Mouse (Mus musculus) myocyte (in vitro differentiated cells): ENCODE results near the gene 1700025G04Rik.

Source experiments
- CEBPB ChIP-seq: IDR thresholded peaks from 2 replicates; pipeline ENCODE4 v1.6.1; 2011; ENCODE audit warnings: mild to moderate bottlenecking, moderate library complexity; ENCODE audit not compliant: poor library complexity, insufficient read depth, severe bottlenecking
- E2F4 ChIP-seq: IDR thresholded peaks from one replicate; pipeline ENCODE4 v1.6.1; 2011; ENCODE audit warnings: mild to moderate bottlenecking, control low read depth, moderate library complexity; ENCODE audit not compliant: insufficient read depth
- MAX ChIP-seq: IDR thresholded peaks from one replicate; pipeline ENCODE4 v1.6.1; 2011; ENCODE audit warnings: low read depth, mild to moderate bottlenecking, control low read depth
- MYOD1 ChIP-seq, 3 experiments: IDR thresholded peaks; one replicate each; pipeline ENCODE4 v1.6.1; 2011; ENCODE audit warnings: control low read depth in 2 of 3, low read depth in 2 of 3, mild to moderate bottlenecking in 2 of 3, moderate library complexity in 1 of 3; ENCODE audit not compliant: insufficient read length in 2 of 3, control insufficient read depth in 1 of 3
- MYOG ChIP-seq, 3 experiments: IDR thresholded peaks; one replicate each; pipeline ENCODE4 v1.6.1; 2011; ENCODE audit warnings: control low read depth in 2 of 3, low read depth in 2 of 3, mild to moderate bottlenecking in 2 of 3; ENCODE audit not compliant: insufficient read length in 2 of 3, control insufficient read depth in 1 of 3, insufficient read depth in 1 of 3
- POLR2A ChIP-seq: IDR thresholded peaks from one replicate; pipeline ENCODE4 v1.6.1; 2011; ENCODE audit warnings: low read depth, mild to moderate bottlenecking, control low read depth, moderate library complexity; ENCODE audit not compliant: insufficient read length
- REST ChIP-seq: IDR thresholded peaks from one replicate; pipeline ENCODE4 v1.6.1; 2011; ENCODE audit warnings: mild to moderate bottlenecking, control low read depth, moderate library complexity; ENCODE audit not compliant: insufficient read depth, insufficient read length
- SRF ChIP-seq: IDR thresholded peaks from one replicate; pipeline ENCODE4 v1.6.1; 2011; ENCODE audit warnings: low read depth; ENCODE audit not compliant: control insufficient read depth, insufficient read length
- TCF12 ChIP-seq: IDR thresholded peaks from one replicate; pipeline ENCODE4 v1.6.1; 2011; ENCODE audit warnings: mild to moderate bottlenecking, control low read depth; ENCODE audit not compliant: poor library complexity, insufficient read depth, severe bottlenecking
- USF1 ChIP-seq: IDR thresholded peaks from one replicate; pipeline ENCODE4 v1.6.1; 2011; ENCODE audit warnings: low read depth, mild to moderate bottlenecking, control low read depth, moderate library complexity

DNA sequence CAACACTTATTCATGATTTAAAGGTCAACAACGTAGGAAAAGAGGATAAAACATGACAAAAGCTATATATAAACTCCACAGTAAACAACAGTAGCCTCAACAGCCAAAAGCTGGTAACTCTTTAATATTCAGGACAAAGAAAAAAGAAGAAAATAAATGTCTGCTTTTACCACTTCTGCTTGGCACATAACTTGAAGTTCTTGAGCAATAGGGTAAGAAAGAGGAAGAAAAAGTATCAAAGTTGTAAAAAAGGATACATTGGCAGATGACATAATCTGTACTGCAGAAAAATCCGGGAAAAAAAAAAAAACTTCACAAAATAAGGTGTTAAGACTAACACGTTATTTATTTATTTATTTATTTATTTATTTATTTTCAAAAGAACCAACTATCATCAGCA is 131.5 kb downstream of the 1700025G04Rik start:
- TF ChIP-seq POLR2A, result no peak
- TF ChIP-seq USF1, result no peak
- TF ChIP-seq E2F4, result no peak
- TF ChIP-seq MYOD1 (IDR thresholded peaks at IDR 0.05; ENCODE audit: control insufficient read depth in 1 of 3, insufficient read length in 2 of 3, low read depth in 2 of 3), result no peak
- no peak for TF ChIP-seq SRF
- TF ChIP-seq MAX, result no peak
- TF ChIP-seq REST, result no peak
- no peak for TF ChIP-seq CEBPB
- TF ChIP-seq TCF12, result no peak
- no peak for TF ChIP-seq MYOG (IDR thresholded peaks at IDR 0.05; ENCODE audit: control insufficient read depth in 1 of 3, insufficient read depth in 1 of 3, insufficient read length in 2 of 3, low read depth in 2 of 3)
